Mouse (Mus musculus): ENCODE data around the gene Myo10. TPM values are rescaled to one million over a fixed set of nuclear protein-coding genes. Genes with fewer than 3 reads are reported as not detected.

Myo10 gene
- polyA plus RNA-seq, 1 experiment from 2014 or later: 25.8 TPM

DNA sequence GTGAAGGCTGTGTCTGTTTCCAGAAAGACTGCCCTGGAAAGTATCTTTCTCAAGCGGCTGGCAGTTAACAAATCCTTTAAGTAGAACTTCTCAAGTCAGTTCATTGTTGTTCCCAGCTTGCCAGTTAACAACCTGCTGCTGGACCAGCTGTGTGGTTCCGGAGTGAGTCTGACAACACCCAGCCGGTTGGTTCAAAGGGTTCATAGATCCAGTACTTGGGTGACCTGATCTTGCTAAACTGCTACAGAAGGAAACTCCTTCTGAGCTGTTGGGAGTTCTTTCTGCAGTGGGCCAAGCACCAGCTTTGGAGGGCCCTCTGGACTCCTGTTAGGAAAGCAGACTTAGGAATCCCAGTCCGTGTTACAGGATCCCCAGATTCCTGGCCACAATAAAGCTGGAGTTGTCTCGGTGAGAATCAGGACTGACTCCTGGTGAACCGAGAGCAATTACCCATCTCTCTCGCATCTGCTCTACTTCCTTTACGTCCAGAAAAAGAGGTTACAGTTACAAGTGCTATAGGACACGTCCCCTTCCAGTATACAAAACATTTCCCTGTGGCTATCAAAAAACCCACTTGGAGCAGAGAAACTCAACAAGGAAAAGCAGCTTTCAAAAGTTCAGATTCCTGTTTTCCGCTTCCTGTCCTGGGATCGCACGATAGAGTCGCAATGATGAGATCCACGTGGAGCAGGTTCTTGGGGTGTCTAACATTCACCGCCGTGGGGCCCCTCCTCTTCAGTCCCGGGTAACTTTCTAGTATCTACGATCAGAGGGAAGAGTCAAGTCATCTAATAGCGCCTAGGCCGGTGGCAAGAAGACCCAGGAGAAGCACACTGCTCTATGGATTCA is 750 bp upstream of the Myo10 start:
- no peak for TF ChIP-seq CTCF (IDR thresholded peaks at IDR 0.05; ENCODE audit: low read depth)
- peak overlapping the region; percentile 73 for H3K4me3 ChIP-seq (replicated peaks; ENCODE audit: low read depth, low read length)
- H3K27ac ChIP-seq: peak overlapping the region; percentile 61
- no peak for ATAC-seq (replicated peaks; ENCODE audit: low FRiP score, low read depth)
- peak overlapping the region; percentile 66 for H3K4me2 ChIP-seq (ENCODE audit: low read length)
- WGBS: 8% methylated on average over 20 of the region's 20 CpGs
- DNase-seq (ENCODE audit: low spot score): peak; percentile 43
- peak overlapping the region; percentile 39; the same call in 1 of the 2 replicates for H3K9ac ChIP-seq (ENCODE audit: low read depth, low read length)
- H3K27me3 ChIP-seq (ENCODE audit: insufficient read depth, low read length): no peaks in the 10 kb centered on the region
- H3K9me3 ChIP-seq (replicated peaks; ENCODE audit: low read length): no peaks in the 10 kb centered on the region
- H3K36me3 ChIP-seq (ENCODE audit: insufficient read depth, low read length): no peaks in the 10 kb centered on the region
- H3K4me1 ChIP-seq (replicated peaks; ENCODE audit: insufficient read depth, low read length): peaks cover 19% of the 10 kb centered on the region

DNA sequence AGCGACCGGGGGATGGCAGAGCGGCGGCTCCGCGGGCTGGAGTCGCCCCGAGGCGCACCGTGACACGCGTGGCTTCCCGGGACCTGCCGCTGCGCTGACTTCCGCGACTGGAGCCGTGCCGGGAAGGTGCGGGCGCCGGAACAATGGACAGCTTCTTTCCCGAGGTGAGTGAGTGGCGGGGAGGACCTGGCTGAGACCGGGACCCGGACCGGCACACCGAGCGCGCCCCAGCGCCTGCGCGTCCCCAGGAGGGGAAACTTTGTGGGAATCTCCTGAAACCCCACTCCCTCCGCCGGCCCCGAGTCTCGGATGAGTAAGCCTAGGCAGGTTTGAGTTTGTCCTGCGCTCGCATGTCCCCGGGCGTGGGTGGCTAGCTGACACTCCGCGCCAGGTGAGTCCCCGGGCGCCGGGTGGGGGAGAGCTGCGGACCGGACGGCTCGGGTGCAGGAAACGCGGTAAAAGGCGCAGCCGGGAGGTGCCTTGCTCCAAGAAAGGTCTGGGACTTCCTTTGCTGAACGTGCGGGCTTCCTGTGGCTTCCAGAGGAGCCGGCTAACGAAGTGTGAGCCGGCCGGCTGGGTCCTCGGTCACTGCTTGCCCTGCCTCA is 644 bp downstream of the Myo10 start:
- H3K36me3 ChIP-seq (ENCODE audit: insufficient read depth, low read length): no peaks in the 10 kb centered on the region
- DNase-seq (ENCODE audit: low spot score) (peak; percentile 66), ATAC-seq (replicated peaks; ENCODE audit: low FRiP score, low read depth) (peak; percentile 5; the same call in 1 of the 2 replicates)
- H3K4me1 ChIP-seq (replicated peaks; ENCODE audit: insufficient read depth, low read length): peaks cover 22% of the 10 kb centered on the region
- H3K4me3 ChIP-seq (replicated peaks; ENCODE audit: low read depth, low read length): peak overlapping the region; percentile 73
- H3K27me3 ChIP-seq (ENCODE audit: insufficient read depth, low read length): no peaks in the 10 kb centered on the region
- under 1% methylated on average over 61 of the region's 61 CpGs for WGBS
- peak overlapping the region; percentile 87 for H3K9ac ChIP-seq (ENCODE audit: low read depth, low read length)
- TF ChIP-seq CTCF (IDR thresholded peaks at IDR 0.05; ENCODE audit: low read depth): no peak
- H3K27ac ChIP-seq: peak overlapping the region; percentile 97
- peak overlapping the region; percentile 78 for H3K4me2 ChIP-seq (ENCODE audit: low read length)
- no peaks in the 10 kb centered on the region for H3K9me3 ChIP-seq (replicated peaks; ENCODE audit: low read length)

DNA sequence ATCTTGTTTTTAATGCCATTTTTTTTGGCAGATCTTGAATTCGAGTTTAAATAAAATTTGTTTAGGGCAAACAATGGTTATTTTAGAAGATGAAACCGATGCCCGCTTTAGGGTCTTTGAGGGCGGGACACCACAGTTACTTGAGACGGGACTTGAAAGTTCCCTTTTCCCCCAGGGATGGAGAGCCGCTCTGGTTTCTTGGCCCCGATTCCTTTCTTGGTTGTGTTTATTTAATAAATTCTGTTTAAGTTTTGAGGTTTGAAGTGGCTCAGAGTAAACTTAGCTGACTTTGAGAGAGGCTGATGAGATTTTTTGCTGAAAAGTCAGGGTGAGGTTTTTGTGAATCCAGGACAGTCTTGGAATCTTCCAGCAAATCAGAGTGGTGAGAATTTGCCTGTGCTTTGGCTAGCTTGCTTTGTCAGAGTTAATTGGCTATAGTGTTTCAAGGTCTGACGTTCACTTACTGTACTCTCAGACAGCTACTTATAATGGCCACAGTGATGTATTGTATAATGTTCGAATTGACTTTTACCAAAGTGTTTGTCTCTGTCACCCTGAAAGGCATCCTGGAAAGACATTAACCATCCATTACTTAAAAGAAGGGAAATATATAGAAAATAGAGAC is 1.3 kb downstream of the Myo10 start:
- no peak for TF ChIP-seq CTCF (IDR thresholded peaks at IDR 0.05; ENCODE audit: low read depth)
- peak overlapping the region; percentile 87 for H3K9ac ChIP-seq (ENCODE audit: low read depth, low read length)
- peaks cover 22% of the 10 kb centered on the region for H3K4me1 ChIP-seq (replicated peaks; ENCODE audit: insufficient read depth, low read length)
- H3K27me3 ChIP-seq (ENCODE audit: insufficient read depth, low read length): no peaks in the 10 kb centered on the region
- ATAC-seq (replicated peaks; ENCODE audit: low FRiP score, low read depth) (no peak), DNase-seq (ENCODE audit: low spot score) (peak; percentile 66)
- peak overlapping the region; percentile 97 for H3K27ac ChIP-seq
- H3K9me3 ChIP-seq (replicated peaks; ENCODE audit: low read length): no peaks in the 10 kb centered on the region
- 4% methylated on average over 9 of the region's 9 CpGs for WGBS
- H3K4me2 ChIP-seq (ENCODE audit: low read length): peak overlapping the region; percentile 78
- peak overlapping the region; percentile 73 for H3K4me3 ChIP-seq (replicated peaks; ENCODE audit: low read depth, low read length)
- H3K36me3 ChIP-seq (ENCODE audit: insufficient read depth, low read length): no peaks in the 10 kb centered on the region

DNA sequence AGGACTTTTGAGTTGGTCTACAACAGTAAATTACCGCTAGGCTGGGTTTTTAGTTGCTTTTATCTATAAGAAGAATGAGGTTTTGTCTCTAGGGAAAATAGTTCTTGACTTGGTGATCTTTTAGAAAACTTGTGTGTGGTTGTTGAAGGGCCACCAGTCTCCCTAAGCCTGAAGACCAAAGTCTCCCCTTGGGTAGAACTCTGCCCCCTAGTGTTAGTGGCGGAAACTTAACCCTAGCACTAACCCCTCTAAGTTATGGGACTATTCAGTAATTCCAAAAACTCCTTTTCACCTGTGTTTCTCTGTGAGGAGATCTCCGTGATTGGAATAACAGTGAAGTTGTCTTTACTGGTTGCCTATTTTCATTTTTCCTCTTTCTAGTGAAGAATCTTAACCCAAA is 1.9 kb downstream of the Myo10 start:
- Histone ChIP-seq H3K9me3 (replicated peaks; ENCODE audit: low read length) (no peaks in the 10 kb centered on the region), H3K9ac (ENCODE audit: low read depth, low read length) (peak overlapping the region; percentile 87; the same call in 1 of the 2 replicates)
- 53% methylated on average over 3 of the region's 3 CpGs for whole genome bisulfite sequencing

DNA sequence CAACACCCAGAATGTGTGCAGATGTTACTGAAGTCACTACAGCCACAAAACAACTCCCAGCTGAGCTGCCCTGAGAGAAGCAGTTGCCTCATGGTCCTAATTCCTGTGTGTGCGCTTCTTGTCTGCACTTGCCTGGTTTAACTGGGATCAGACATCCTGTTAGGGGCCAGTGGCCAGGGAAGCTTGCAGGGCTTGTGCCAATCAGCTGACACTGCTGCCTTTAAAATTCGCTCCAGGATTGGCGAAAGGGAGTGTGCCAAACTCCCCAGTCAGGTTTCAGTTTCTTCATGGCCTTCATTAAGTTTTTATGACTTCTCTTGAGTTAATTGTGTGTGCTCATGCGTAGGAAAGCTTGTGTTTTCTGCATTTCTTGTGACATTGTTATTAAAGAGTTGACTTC is 3.1 kb downstream of the Myo10 start:
- Histone ChIP-seq H3K27ac (peak overlapping the region; percentile 97), H3K27me3 (ENCODE audit: insufficient read depth, low read length) (no peaks in the 10 kb centered on the region), H3K36me3 (ENCODE audit: insufficient read depth, low read length) (no peaks in the 10 kb centered on the region), H3K4me1 (replicated peaks; ENCODE audit: insufficient read depth, low read length) (peaks cover 22% of the 10 kb centered on the region), H3K4me3 (replicated peaks; ENCODE audit: low read depth, low read length) (no peak overlapping the region), H3K9me3 (replicated peaks; ENCODE audit: low read length) (no peaks in the 10 kb centered on the region), H3K4me2 (ENCODE audit: low read length) (peak overlapping the region; percentile 78), H3K9ac (ENCODE audit: low read depth, low read length) (0 out of 2 replicates have a peak overlapping the region, but pooled peaks have one; percentile 14)
- ATAC-seq (replicated peaks; ENCODE audit: low FRiP score, low read depth): no peak
- WGBS: 23% methylated on average over 4 of the region's 4 CpGs
- DNase-seq (ENCODE audit: low spot score): peak; percentile 89
- TF ChIP-seq CTCF (IDR thresholded peaks at IDR 0.05; ENCODE audit: low read depth): no peak

More for the DNA sequence above, 1.9 kb downstream of the Myo10 start:
- H3K4me3 ChIP-seq (replicated peaks; ENCODE audit: low read depth, low read length): peak overlapping the region; percentile 73
- H3K36me3 ChIP-seq (ENCODE audit: insufficient read depth, low read length): no peaks in the 10 kb centered on the region
- H3K27ac ChIP-seq: peak overlapping the region; percentile 97; the same call in 1 of the 2 replicates
- no peaks in the 10 kb centered on the region for H3K27me3 ChIP-seq (ENCODE audit: insufficient read depth, low read length)
- peak; percentile 71 for DNase-seq (ENCODE audit: low spot score)
- peak; percentile 79 for TF ChIP-seq CTCF (IDR thresholded peaks at IDR 0.05; ENCODE audit: low read depth)
- peaks cover 22% of the 10 kb centered on the region for H3K4me1 ChIP-seq (replicated peaks; ENCODE audit: insufficient read depth, low read length)
- H3K4me2 ChIP-seq (ENCODE audit: low read length): peak overlapping the region; percentile 78
- ATAC-seq (replicated peaks; ENCODE audit: low FRiP score, low read depth): no peak

DNA sequence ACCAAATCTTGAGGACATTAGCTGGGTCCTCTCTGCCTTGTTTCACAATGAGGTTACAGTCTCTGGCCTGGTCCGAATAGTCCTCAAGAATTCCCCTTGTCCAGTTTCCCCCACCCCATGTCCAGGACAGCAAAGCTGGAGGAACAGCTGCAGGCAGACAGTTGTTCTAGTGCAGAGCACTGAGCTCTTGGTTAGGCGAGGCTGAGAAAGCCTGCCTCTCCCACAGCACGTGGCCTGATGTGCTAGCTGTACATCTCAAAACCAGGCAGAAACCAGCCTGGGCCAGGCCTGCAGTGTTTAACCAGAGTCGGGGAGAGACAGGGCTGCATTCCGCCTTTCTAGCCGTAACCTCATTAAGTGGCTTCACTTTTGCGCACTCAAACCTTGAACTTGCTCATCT is 4.7 kb downstream of the Myo10 start:
- Histone ChIP-seq H3K4me1 (replicated peaks; ENCODE audit: insufficient read depth, low read length) (peaks cover 18% of the 10 kb centered on the region), H3K9me3 (replicated peaks; ENCODE audit: low read length) (no peaks in the 10 kb centered on the region), H3K9ac (ENCODE audit: low read depth, low read length) (no peak overlapping the region), H3K27ac (peak overlapping the region; percentile 10; the same call in 1 of the 2 replicates), H3K36me3 (ENCODE audit: insufficient read depth, low read length) (no peaks in the 10 kb centered on the region), H3K27me3 (ENCODE audit: insufficient read depth, low read length) (no peaks in the 10 kb centered on the region), H3K4me2 (ENCODE audit: low read length) (no peak overlapping the region), H3K4me3 (replicated peaks; ENCODE audit: low read depth, low read length) (no peak overlapping the region)
- no peak for TF ChIP-seq CTCF (IDR thresholded peaks at IDR 0.05; ENCODE audit: low read depth)
- 74% methylated on average over 7 of the region's 7 CpGs for WGBS
- ATAC-seq (replicated peaks; ENCODE audit: low FRiP score, low read depth) (no peak), DNase-seq (ENCODE audit: low spot score) (no peak)
